10 mouse cellular contexts compared by ENCODE assay signal in genomic region chr8:70463306-70463705, GRCm38 (mm10). TPM values are rescaled to one million over a fixed set of nuclear protein-coding genes. Genes with fewer than 3 reads are reported as not detected.
A peak's percentile ranks its signal among the peaks of the same experiment; 100 is the strongest.
DNase-seq lines count a peak whose midpoint lies in the region; ATAC-seq and TF ChIP-seq lines count a peak whose summit lies in the region.
"Had no signal": no experiment of that assay in that cellular context is flagged by ENCODE, and none has a peak within 500 bp of the region (broad histone marks: within the 10 kb centered on the region; RNA-seq: fewer than 3 reads in every experiment).

No protein-coding gene starts in this region.

- H3K27me3 ChIP-seq in heart, embryonic 10.5 days (ENCODE audit: insufficient read depth, poor library complexity, severe bottlenecking): no peaks in the 10 kb centered on the region
- H3K27me3 ChIP-seq in stomach, postnatal 0 days (ENCODE audit: control insufficient read depth, insufficient read depth, low read length): no peaks in the 10 kb centered on the region
- H3K27me3 ChIP-seq: embryonic facial prominence, embryonic 12.5 days had no signal

- H3K4me3 ChIP-seq in heart, embryonic 10.5 days: no peak overlapping the region
- no peak overlapping the region for H3K4me3 ChIP-seq in cortical plate, adult 2 months (ENCODE audit: insufficient read depth, low read length)
- H3K4me3 ChIP-seq in stomach, postnatal 0 days (ENCODE audit: low read depth, low read length): no peak overlapping the region
- H3K4me3 ChIP-seq: embryonic facial prominence, embryonic 12.5 days; midbrain, embryonic 10.5 days had no signal

- peaks cover 57% of the 10 kb centered on the region for H3K4me1 ChIP-seq in heart, embryonic 10.5 days
- H3K4me1 ChIP-seq in cortical plate, adult 2 months (ENCODE audit: control insufficient read depth, insufficient read depth, low read length): peaks cover 19% of the 10 kb centered on the region
- H3K4me1 ChIP-seq in stomach, postnatal 0 days (replicated peaks; ENCODE audit: control insufficient read depth, insufficient read depth): no peaks in the 10 kb centered on the region

- intact Hi-C loops in heart, postnatal 14 days (cut with DNase I): no loop called here
- intact Hi-C loops in left cerebral cortex, postnatal 14 days (cut with DNase I): no loop called here

- no peak for TF ChIP-seq POLR2A in cortical plate, adult 2 months (IDR thresholded peaks at IDR 0.05; ENCODE audit: extremely low read depth, insufficient read depth, low read length)

- 76% methylated on average over 4 of the region's 4 CpGs for WGBS in heart, embryonic 10.5 days
- WGBS in stomach, postnatal 0 days: 75% methylated on average over 4 of the region's 4 CpGs

- no peak for TF ChIP-seq CTCF in cortical plate, adult 2 months (IDR thresholded peaks at IDR 0.05; ENCODE audit: extremely low read depth, insufficient read depth, low read length)
- no peak for TF ChIP-seq CTCF in stomach, postnatal 0 days (IDR thresholded peaks at IDR 0.05; ENCODE audit: low read depth)

- H3K4me2 ChIP-seq in stomach, postnatal 0 days (replicated peaks; ENCODE audit: low read depth): no peak overlapping the region
- H3K4me2 ChIP-seq: embryonic facial prominence, embryonic 12.5 days had no signal

- H3K36me3 ChIP-seq in heart, embryonic 10.5 days: peaks cover 11% of the 10 kb centered on the region; the same call in 1 of the 2 replicates
- no peaks in the 10 kb centered on the region for H3K36me3 ChIP-seq in stomach, postnatal 0 days (ENCODE audit: control insufficient read depth, insufficient read depth, low read length)

- no peak overlapping the region for H3K9ac ChIP-seq in stomach, postnatal 0 days (ENCODE audit: low read length)
- H3K9ac ChIP-seq: embryonic facial prominence, embryonic 12.5 days had no signal

- no peak; the same call in 1 of the 2 replicates for ATAC-seq in stomach, postnatal 0 days (ENCODE audit: low FRiP score, low TSS enrichment)

- no peak for DNase-seq in heart, embryonic 10.5 days (ENCODE audit: low spot score)
- no peak for DNase-seq in heart, postnatal 14 days
- peak; percentile 55 for DNase-seq in gastrocnemius, postnatal 25 days
- peak; percentile 60 to 86 for DNase-seq in left cerebral cortex, postnatal 14 days (ENCODE audit: low spot score in 2 of 2)
- no peak for DNase-seq in stomach, postnatal 0 days (ENCODE audit: low spot score)
- no peak for DNase-seq in kidney, adult 11 months
- DNase-seq: lung, adult 18-20 months had no signal

- H3K9me3 ChIP-seq in heart, embryonic 10.5 days: no peaks in the 10 kb centered on the region
- no peaks in the 10 kb centered on the region for H3K9me3 ChIP-seq in stomach, postnatal 0 days (ENCODE audit: control insufficient read depth, low read length)
- H3K9me3 ChIP-seq: embryonic facial prominence, embryonic 12.5 days; midbrain, embryonic 10.5 days had no signal

- no peak for TF ChIP-seq EP300 in stomach, postnatal 0 days (optimal IDR thresholded peaks at IDR 0.05)

- H3K27ac ChIP-seq in heart, embryonic 10.5 days: peak overlapping the region; percentile 30; the same call in 1 of the 2 replicates
- H3K27ac ChIP-seq in cortical plate, adult 2 months (ENCODE audit: insufficient read depth, low read length): peak overlapping the region; percentile 51; the same call in 1 of the 2 replicates
- H3K27ac ChIP-seq in stomach, postnatal 0 days (replicated peaks): no peak overlapping the region
- H3K27ac ChIP-seq: embryonic facial prominence, embryonic 12.5 days; midbrain, embryonic 10.5 days had no signal

RNA-seq across cellular contexts. Expression of gene Klhl26, which starts 13.5 kb away (rescaled TPM):
- 15.6 and 15.7 TPM in 2 replicates for polyA plus RNA-seq in heart, embryonic 10.5 days (2016; fragmentation: Nextera tagmentation; extraction: Ambion mirVana)
- total RNA-seq in heart, postnatal 14 days (2021): 1 to 10 TPM; 5.5 to 6.9 TPM
- polyA plus RNA-seq in cortical plate, adult 2 months (2012; rRNA removed): 66.9 and 70.9 TPM in 2 replicates
- 1 to 10 TPM; 4.9 to 6.1 TPM for total RNA-seq in gastrocnemius, postnatal 25 days (2021)
- 10 to 100 TPM; 37.2 to 37.9 TPM for total RNA-seq in left cerebral cortex, postnatal 14 days (2021)
- polyA plus RNA-seq in stomach, postnatal 0 days (2015; fragmentation: Nextera tagmentation; extraction: Ambion mirVana): 10.4 and 12.4 TPM in 2 replicates

RNA-seq across cellular contexts. Expression of gene Tmem59l, which starts 23.9 kb away (rescaled TPM):
- 1.2 and 3.6 TPM in 2 replicates for polyA plus RNA-seq in heart, embryonic 10.5 days (2016; fragmentation: Nextera tagmentation; extraction: Ambion mirVana)
- total RNA-seq in heart, postnatal 14 days (2021): not detected
- polyA plus RNA-seq in cortical plate, adult 2 months (2012; rRNA removed): 368 and 400 TPM in 2 replicates
- total RNA-seq in gastrocnemius, postnatal 25 days (2021): not detected
- 100 to 1,000 TPM; 217 to 225 TPM for total RNA-seq in left cerebral cortex, postnatal 14 days (2021)
- 2.4 and 2.8 TPM in 2 replicates for polyA plus RNA-seq in stomach, postnatal 0 days (2015; fragmentation: Nextera tagmentation; extraction: Ambion mirVana)

RNA-seq across cellular contexts. Expression of gene Crtc1, which starts 23.9 kb away (rescaled TPM):
- 13.0 and 15.8 TPM in 2 replicates for polyA plus RNA-seq in heart, embryonic 10.5 days (2016; fragmentation: Nextera tagmentation; extraction: Ambion mirVana)
- total RNA-seq in heart, postnatal 14 days (2021): 1 to 10 TPM; 7.7 to 9.5 TPM
- polyA plus RNA-seq in cortical plate, adult 2 months (2012; rRNA removed): 113 and 115 TPM in 2 replicates
- total RNA-seq in gastrocnemius, postnatal 25 days (2021): 1 to 10 TPM; 6.1 to 6.4 TPM
- 100 to 1,000 TPM; 109 to 111 TPM for total RNA-seq in left cerebral cortex, postnatal 14 days (2021)
- polyA plus RNA-seq in stomach, postnatal 0 days (2015; fragmentation: Nextera tagmentation; extraction: Ambion mirVana): 8.0 and 8.4 TPM in 2 replicates

RNA-seq across cellular contexts. Expression of gene Crlf1, which starts 29.7 kb away (rescaled TPM):
- 1.8 and 3.2 TPM in 2 replicates for polyA plus RNA-seq in heart, embryonic 10.5 days (2016; fragmentation: Nextera tagmentation; extraction: Ambion mirVana)
- under 1 TPM; 0.22 to 0.29 TPM for total RNA-seq in heart, postnatal 14 days (2021)
- 2.1 and 8.6 TPM in 2 replicates for polyA plus RNA-seq in cortical plate, adult 2 months (2012; rRNA removed)
- total RNA-seq in gastrocnemius, postnatal 25 days (2021): 1 to 10 TPM; 1.7 to 3.8 TPM
- total RNA-seq in left cerebral cortex, postnatal 14 days (2021): 1 to 10 TPM; 5.8 to 7.5 TPM
- 5.8 and 6.5 TPM in 2 replicates for polyA plus RNA-seq in stomach, postnatal 0 days (2015; fragmentation: Nextera tagmentation; extraction: Ambion mirVana)

RNA-seq across cellular contexts. Expression of gene Rex1bd, which starts 43.2 kb away (rescaled TPM):
- 127 and 128 TPM in 2 replicates for polyA plus RNA-seq in heart, embryonic 10.5 days (2016; fragmentation: Nextera tagmentation; extraction: Ambion mirVana)
- 100 to 1,000 TPM; 105 TPM for total RNA-seq in heart, postnatal 14 days (2021)
- polyA plus RNA-seq in cortical plate, adult 2 months (2012; rRNA removed): 201 and 206 TPM in 2 replicates
- total RNA-seq in gastrocnemius, postnatal 25 days (2021): 100 to 1,000 TPM; 112 to 120 TPM
- 10 to 100 TPM; 96.6 to 99.7 TPM for total RNA-seq in left cerebral cortex, postnatal 14 days (2021)
- 119 and 122 TPM in 2 replicates for polyA plus RNA-seq in stomach, postnatal 0 days (2015; fragmentation: Nextera tagmentation; extraction: Ambion mirVana)

Comparison
In these comparisons a context has a peak if more than half of its experiments do, and no peak if none do; other contexts are left out.
1. DNase-seq: peak in gastrocnemius, postnatal 25 days (single experiment) and left cerebral cortex, postnatal 14 days (2 of 2); none in heart, embryonic 10.5 days (single experiment), heart, postnatal 14 days (0 of 2), stomach, postnatal 0 days (single experiment) and kidney, adult 11 months (single experiment).
2. RNA of gene Klhl26, which starts 13.5 kb away (total RNA-seq): 37.2 to 37.9 TPM in left cerebral cortex, postnatal 14 days; 5.5 to 6.9 TPM in heart, postnatal 14 days and 4.9 to 6.1 TPM in gastrocnemius, postnatal 25 days; every median in the first group is over 4 times any median in the second.
3. RNA of gene Tmem59l, which starts 23.9 kb away (total RNA-seq): 217 to 225 TPM in left cerebral cortex, postnatal 14 days; not detected in heart, postnatal 14 days and not detected in gastrocnemius, postnatal 25 days; every median in the first group is over 100 times any median in the second.
4. RNA of gene Crtc1, which starts 23.9 kb away (total RNA-seq): 109 to 111 TPM in left cerebral cortex, postnatal 14 days; 7.7 to 9.5 TPM in heart, postnatal 14 days and 6.1 to 6.4 TPM in gastrocnemius, postnatal 25 days; every median in the first group is over 10 times any median in the second.